Comparison of ENCODE assay signal across 21 mouse cellular contexts in genomic region chr17:50519588-50519987, GRCm38 (mm10). TPM values are rescaled to one million over a fixed set of nuclear protein-coding genes. Genes with fewer than 3 reads are reported as not detected.
DNase-seq lines count a peak whose midpoint lies in the region; ATAC-seq and TF ChIP-seq lines count a peak whose summit lies in the region.
"Had no signal": no experiment of that assay in that cellular context is flagged by ENCODE, and none has a peak within 500 bp of the region (broad histone marks: within the 10 kb centered on the region; RNA-seq: fewer than 3 reads in every experiment).

No protein-coding gene starts in this region.

- peak; percentile 13 for DNase-seq in heart, adult 11 months
- DNase-seq in heart, postnatal 14 days, result no peak
- no peak for DNase-seq in kidney, adult 2 months
- DNase-seq in kidney, postnatal 4 days, result no peak
- DNase-seq in adrenal gland, adult 8-10 months, result no peak
- DNase-seq: adrenal gland, adult 2 months; adrenal gland, postnatal 25 days; cerebellum, postnatal 14 days; forebrain, postnatal 0 days; gastrocnemius, adult 2 months; gastrocnemius, postnatal 14 days; heart, adult 18-20 months; heart, postnatal 10 days; heart, postnatal 4 days; kidney, adult 8-10 months had no signal

- H3K9me3 ChIP-seq in intestine, embryonic 15.5 days, result no peaks in the 10 kb centered on the region
- H3K9me3 ChIP-seq in intestine, embryonic 16.5 days (ENCODE audit: control insufficient read depth, low read length), result no peaks in the 10 kb centered on the region
- H3K9me3 ChIP-seq: heart, embryonic 12.5 days; heart, embryonic 15.5 days; hindbrain, embryonic 13.5 days had no signal

- no peak overlapping the region for H3K4me2 ChIP-seq in intestine, embryonic 15.5 days (replicated peaks)
- peak overlapping the region; percentile 19; the same call in 1 of the 2 replicates for H3K4me2 ChIP-seq in intestine, embryonic 16.5 days (ENCODE audit: low read depth, low read length)
- H3K4me2 ChIP-seq: heart, embryonic 12.5 days; heart, embryonic 15.5 days; hindbrain, embryonic 13.5 days had no signal

- intact Hi-C loops in heart, postnatal 14 days (cut with DNase I), result no loop called here

- WGBS in kidney, adult 2 months, result 61% methylated on average over 5 of the region's 5 CpGs
- 68% methylated on average over 5 of the region's 5 CpGs for WGBS in intestine, embryonic 15.5 days
- WGBS in intestine, embryonic 16.5 days, result 73% methylated on average over 5 of the region's 5 CpGs

- no peaks in the 10 kb centered on the region for H3K36me3 ChIP-seq in kidney, adult 2 months (ENCODE audit: control insufficient read depth, insufficient read depth, low read length)
- H3K36me3 ChIP-seq in intestine, embryonic 15.5 days, result no peaks in the 10 kb centered on the region
- H3K36me3 ChIP-seq in intestine, embryonic 16.5 days (ENCODE audit: control insufficient read depth, insufficient read depth, low read length), result no peaks in the 10 kb centered on the region
- H3K36me3 ChIP-seq: heart, embryonic 12.5 days; heart, embryonic 15.5 days; hindbrain, embryonic 13.5 days had no signal

- TF ChIP-seq POLR2A in kidney, adult 2 months (IDR thresholded peaks at IDR 0.05; ENCODE audit: low read depth, low read length), result no peak

- H3K9ac ChIP-seq in intestine, embryonic 15.5 days, result no peak overlapping the region
- no peak overlapping the region for H3K9ac ChIP-seq in intestine, embryonic 16.5 days (ENCODE audit: low read depth, low read length)
- H3K9ac ChIP-seq: forebrain, postnatal 0 days; heart, embryonic 12.5 days; heart, embryonic 15.5 days; hindbrain, embryonic 13.5 days had no signal

- ATAC-seq in intestine, embryonic 15.5 days, result peak; percentile 77
- ATAC-seq in intestine, embryonic 16.5 days, result peak; percentile 70
- ATAC-seq: forebrain, embryonic 14.5 days; forebrain, postnatal 0 days had no signal

- peak overlapping the region; percentile 38; the same call in 1 of the 2 replicates for H3K27ac ChIP-seq in kidney, adult 2 months (ENCODE audit: insufficient read depth, low read depth, low read length)
- H3K27ac ChIP-seq in intestine, embryonic 15.5 days, result no peak overlapping the region
- H3K27ac ChIP-seq in intestine, embryonic 16.5 days (ENCODE audit: low read length), result peak overlapping the region; percentile 41
- H3K27ac ChIP-seq: gastrocnemius, adult 2 months; heart, embryonic 15.5 days; hindbrain, embryonic 13.5 days had no signal

- no peak overlapping the region for H3K4me3 ChIP-seq in kidney, adult 2 months (ENCODE audit: insufficient read depth, low read depth, low read length)
- no peak overlapping the region for H3K4me3 ChIP-seq in intestine, embryonic 15.5 days (replicated peaks)
- H3K4me3 ChIP-seq in intestine, embryonic 16.5 days (ENCODE audit: low read length), result no peak overlapping the region
- H3K4me3 ChIP-seq: gastrocnemius, adult 2 months; heart, embryonic 12.5 days; heart, embryonic 15.5 days; hindbrain, embryonic 13.5 days had no signal

- H3K4me1 ChIP-seq in kidney, adult 2 months (ENCODE audit: control insufficient read depth, insufficient read depth, low read length), result peaks cover 5% of the 10 kb centered on the region; the same call in 1 of the 2 replicates
- 0 out of 2 replicates have a peak, but pooled peaks cover 8% of the 10 kb centered on the region for H3K4me1 ChIP-seq in intestine, embryonic 15.5 days (replicated peaks)
- peaks cover 8% of the 10 kb centered on the region; the same call in 1 of the 2 replicates for H3K4me1 ChIP-seq in intestine, embryonic 16.5 days (ENCODE audit: control insufficient read depth, insufficient read depth, low read length)

- no peak for TF ChIP-seq CTCF in kidney, adult 2 months (conservative IDR thresholded peaks at IDR 0.05; ENCODE audit: insufficient read depth, insufficient read length, low read depth, low read length)

- no peaks in the 10 kb centered on the region for H3K27me3 ChIP-seq in kidney, adult 2 months (replicated peaks; ENCODE audit: control insufficient read depth, insufficient read depth, low read length)
- no peaks in the 10 kb centered on the region for H3K27me3 ChIP-seq in intestine, embryonic 15.5 days (replicated peaks)
- no peaks in the 10 kb centered on the region for H3K27me3 ChIP-seq in intestine, embryonic 16.5 days (replicated peaks; ENCODE audit: control insufficient read depth, insufficient read depth, low read length)
- H3K27me3 ChIP-seq: heart, embryonic 12.5 days; heart, embryonic 15.5 days; hindbrain, embryonic 13.5 days had no signal

RNA-seq across cellular contexts. Expression of gene Plcl2, which starts 10.4 kb away (rescaled TPM):
- 10 to 100 TPM in 1 of 2 experiments, 1 to 10 TPM in 1; 9.9 to 10.6 TPM for total RNA-seq in heart, postnatal 14 days (2021)
- 3.2 and 4.3 TPM in 2 replicates for polyA plus RNA-seq in kidney, adult 2 months (2012; rRNA removed)
- polyA plus RNA-seq in intestine, embryonic 15.5 days (2015; fragmentation: Nextera tagmentation; extraction: Ambion mirVana), result 4.7 and 4.9 TPM in 2 replicates
- 4.0 TPM in 2 replicates for polyA plus RNA-seq in intestine, embryonic 16.5 days (2015; fragmentation: Nextera tagmentation; extraction: Ambion mirVana)
- 10 to 100 TPM; 60.4 to 90.4 (median 69.1) TPM for total RNA-seq in adrenal gland, adult 8-10 months (2022)
